Mouse (Mus musculus) heart, embryonic 15.5 days (tissue): ENCODE data around the gene Slc9a2. TPM values are rescaled to one million over a fixed set of nuclear protein-coding genes. Genes with fewer than 3 reads are reported as not detected.

Source experiments
- ATAC-seq: fragments of 200-750 bp; cut with Nextera tagmentation; replicated peaks from 2 replicates; pipeline ENCODE4 v1.8.0; 2017; ENCODE audit warnings: low read depth, moderate TSS enrichment; ENCODE audit not compliant: insufficient number of reproducible peaks, insufficient read depth, low FRiP score
- H3K27ac ChIP-seq: fragments of 300-500 bp; sonication (generic); 2 replicates; pipeline ENCODE4 v1.5.1; 2015; ENCODE audit warnings: mild to moderate bottlenecking, inconsistent platforms
- H3K27me3 ChIP-seq: fragments of 300-500 bp; sonication (generic); 2 replicates; pipeline ENCODE4 v1.6.1; 2015; ENCODE audit warnings: inconsistent platforms
- H3K36me3 ChIP-seq: fragments of 300-500 bp; sonication (generic); 2 replicates; pipeline ENCODE4 v1.6.1; 2015; ENCODE audit warnings: mild to moderate bottlenecking, inconsistent platforms
- H3K4me1 ChIP-seq: fragments of 300-500 bp; sonication (generic); replicated peaks from 2 replicates; pipeline ENCODE4 v1.6.1; 2015; ENCODE audit warnings: inconsistent platforms
- H3K4me2 ChIP-seq: fragments of 300-500 bp; sonication (generic); 2 replicates; pipeline ENCODE4 v1.6.1; 2015; ENCODE audit warnings: inconsistent platforms, mild to moderate bottlenecking, moderate library complexity
- H3K4me3 ChIP-seq: fragments of 300-500 bp; sonication (generic); 2 replicates; pipeline ENCODE4 v1.5.1; 2015; ENCODE audit warnings: mild to moderate bottlenecking, inconsistent platforms
- H3K9ac ChIP-seq: fragments of 300-500 bp; sonication (generic); 2 replicates; pipeline ENCODE4 v1.6.1; 2015; ENCODE audit warnings: mild to moderate bottlenecking, inconsistent platforms
- H3K9me3 ChIP-seq: fragments of 300-500 bp; sonication (generic); replicated peaks from 2 replicates; pipeline ENCODE4 v1.6.1; 2016; ENCODE audit warnings: inconsistent platforms
- WGBS: fragments of 180-500 bp; shearing (Covaris S2); methylation state at CpG from one replicate; pipeline ENCODE4 v1.1.7; 2015; ENCODE audit warnings: mixed read lengths; 5-methylcytosine and 5-hydroxymethylcytosine counted together
- polyA plus RNA-seq: library from polyadenylated mRNA; unstranded; fragments of >200 nt; fragmentation: Nextera tagmentation; extraction: Ambion mirVana; gene quantifications from 2 replicates; pipeline ENCODE4 v1.2.1, GENCODE M21; 2015

The Slc9a2 gene
- polyA plus RNA-seq, 1 experiment from 2014 or later: 0.37 TPM

DNA sequence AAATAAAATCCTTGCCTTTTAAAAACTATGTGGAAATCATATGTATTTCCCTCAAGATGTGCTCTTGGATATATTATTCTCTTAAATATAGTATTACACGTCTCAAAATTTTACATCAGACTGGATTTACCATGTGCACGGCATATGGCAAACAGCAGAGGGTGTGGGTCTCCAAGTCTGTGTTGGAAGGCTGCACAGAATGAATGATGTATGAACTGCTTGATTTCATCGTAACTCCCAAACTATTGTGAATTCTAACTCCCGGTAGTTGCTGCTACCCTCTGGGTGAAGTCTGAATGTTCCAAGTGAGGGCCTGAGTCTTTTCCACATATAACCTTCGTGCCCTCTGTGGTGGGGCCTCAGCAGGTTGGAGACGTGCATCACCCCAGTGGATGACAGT, 108.6 kb downstream of the Slc9a2 start:
- H3K27me3 ChIP-seq: no peaks in the 10 kb centered on the region
- H3K27ac ChIP-seq: no peak overlapping the region
- no peak overlapping the region for H3K4me2 ChIP-seq
- no peak overlapping the region for H3K9ac ChIP-seq
- no peaks in the 10 kb centered on the region for H3K9me3 ChIP-seq
- 0 out of 2 replicates have a peak, but pooled peaks cover 2% of the 10 kb centered on the region for H3K36me3 ChIP-seq
- ATAC-seq: no peak
- H3K4me1 ChIP-seq: peaks cover 7% of the 10 kb centered on the region
- no peak overlapping the region for H3K4me3 ChIP-seq
- WGBS: 85% methylated on average over 6 of the region's 6 CpGs

GRCm38 (mm10) chr1:40789666-40790233, 109.4 kb downstream of the Slc9a2 start:
- H3K27ac ChIP-seq: 0 out of 2 replicates have a peak overlapping the region, but pooled peaks have one; percentile 51
- no peak for ATAC-seq
- H3K9me3 ChIP-seq: no peaks in the 10 kb centered on the region
- WGBS: 43% methylated on average over 5 of the region's 5 CpGs
- peak overlapping the region; percentile 64 for H3K9ac ChIP-seq
- H3K36me3 ChIP-seq: no peaks in the 10 kb centered on the region
- H3K27me3 ChIP-seq: no peaks in the 10 kb centered on the region
- peak overlapping the region; percentile 75 for H3K4me3 ChIP-seq
- peaks cover 7% of the 10 kb centered on the region for H3K4me1 ChIP-seq
- H3K4me2 ChIP-seq: peak overlapping the region; percentile 78

DNA sequence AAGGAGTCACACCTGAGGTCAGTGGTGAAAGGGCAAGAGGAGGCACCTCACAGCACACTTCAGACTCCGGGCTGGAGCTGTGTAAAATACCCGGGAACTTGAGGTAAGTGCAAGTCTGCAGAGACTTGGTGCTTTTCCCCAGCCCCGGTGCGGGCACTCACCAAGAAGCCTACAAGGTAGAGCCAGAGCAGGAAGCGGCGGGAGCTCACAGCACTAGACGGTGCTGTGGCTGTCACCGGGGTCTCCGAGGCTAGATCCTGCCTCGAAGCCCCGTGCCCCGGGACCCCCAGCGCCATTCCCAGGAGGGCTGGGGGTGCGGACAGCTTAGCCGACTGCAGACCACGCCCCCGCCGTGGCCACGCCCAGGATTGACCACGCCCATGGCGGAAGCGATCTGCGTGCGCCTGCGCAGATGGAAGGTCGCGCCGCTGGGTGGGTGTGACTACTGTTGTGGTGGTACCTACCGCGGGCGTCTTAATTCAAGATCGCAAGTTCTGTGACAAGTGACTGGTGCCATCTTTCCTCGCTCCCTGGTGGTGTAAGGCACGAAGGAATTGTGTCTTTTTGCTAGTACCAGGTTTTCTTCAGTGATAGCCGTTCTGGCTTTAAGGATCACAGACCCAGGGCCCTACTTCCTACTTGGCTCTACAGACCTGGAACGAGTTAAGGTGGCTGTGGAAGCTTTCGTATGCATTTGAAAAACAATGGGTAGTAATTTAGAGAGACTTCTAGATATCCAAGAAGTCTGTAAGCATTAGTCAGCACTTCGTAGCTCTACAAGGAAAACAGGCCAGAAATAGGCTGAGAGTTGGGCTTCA, 110.2 kb downstream of the Slc9a2 start, which contains the start of gene Mfsd9:
TSS of gene Mfsd9 (minus strand) at position 364 of the 818 bp plus-strand sequence.
- peak; percentile 93 for ATAC-seq
- Histone ChIP-seq H3K9ac (peak within 1 kb of the TSS; percentile 64), H3K4me2 (peak within 1 kb of the TSS; percentile 78), H3K27me3 (no peaks in the 10 kb centered on the region), H3K4me1 (peaks cover 7% of the 10 kb centered on the region), H3K36me3 (no peaks in the 10 kb centered on the region), H3K4me3 (peak within 1 kb of the TSS; percentile 75), H3K9me3 (no peaks in the 10 kb centered on the region), H3K27ac (peak within 1 kb of the TSS; percentile 51)
- 4% methylated on average over 38 of the region's 38 CpGs for WGBS

DNA sequence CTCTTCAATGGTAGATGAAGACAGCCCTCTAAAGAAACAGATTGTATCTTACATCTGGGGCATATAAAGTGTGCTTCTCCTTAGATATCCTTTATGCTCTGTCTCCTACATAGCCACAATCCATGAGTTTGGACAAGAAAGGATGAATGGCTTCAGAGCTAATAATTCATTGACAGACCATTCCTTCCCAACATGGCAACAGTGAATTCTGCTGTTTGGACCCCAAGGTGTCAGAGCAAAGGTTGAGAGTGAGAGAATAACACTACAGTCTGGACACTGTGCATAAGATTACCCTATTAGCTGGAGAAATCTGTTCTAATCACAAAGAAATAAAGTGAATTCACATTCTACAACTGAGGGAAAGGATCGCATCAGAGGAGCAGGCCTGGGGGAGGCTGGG, 115.1 kb downstream of the Slc9a2 start:
- WGBS: 92% methylated on average over 1 of the region's 1 CpGs
- no peaks in the 10 kb centered on the region for H3K27me3 ChIP-seq
- no peak overlapping the region for H3K9ac ChIP-seq
- no peaks in the 10 kb centered on the region; the same call in 1 of the 2 replicates for H3K4me1 ChIP-seq
- H3K4me3 ChIP-seq: no peak overlapping the region
- no peaks in the 10 kb centered on the region for H3K9me3 ChIP-seq
- no peak overlapping the region for H3K27ac ChIP-seq
- ATAC-seq: no peak
- H3K4me2 ChIP-seq: no peak overlapping the region
- no peaks in the 10 kb centered on the region for H3K36me3 ChIP-seq

DNA sequence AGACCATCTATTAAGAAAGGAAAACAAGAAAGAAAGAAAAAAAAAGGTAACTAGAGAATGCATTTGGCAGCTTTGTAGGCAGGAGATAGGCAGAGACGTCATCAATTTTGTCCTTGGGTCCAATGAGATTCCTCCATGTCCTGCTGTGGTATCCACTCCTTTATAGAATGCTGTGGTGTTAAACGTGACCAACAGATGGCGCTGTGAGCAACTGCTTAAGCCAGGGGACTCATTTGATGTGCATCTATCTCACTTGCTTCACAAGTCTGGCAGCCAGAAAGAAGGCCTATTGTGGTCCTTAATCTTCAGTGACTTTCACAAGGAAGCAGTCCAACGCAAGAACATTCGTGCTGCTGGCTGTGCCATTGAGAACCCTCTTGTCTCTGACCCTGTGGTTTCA, 117.0 kb downstream of the Slc9a2 start:
- Histone ChIP-seq H3K9ac (no peak overlapping the region), H3K4me1 (no peaks in the 10 kb centered on the region), H3K27me3 (no peaks in the 10 kb centered on the region), H3K27ac (no peak overlapping the region), H3K4me2 (no peak overlapping the region), H3K36me3 (no peaks in the 10 kb centered on the region), H3K4me3 (no peak overlapping the region), H3K9me3 (no peaks in the 10 kb centered on the region)
- no peak for ATAC-seq
- 16% methylated on average over 5 of the region's 5 CpGs for WGBS

- Histone ChIP-seq H3K27me3 (no peaks in the 10 kb centered on the region), H3K4me1 (peaks cover 10% of the 10 kb centered on the region; the same call in 1 of the 2 replicates), H3K4me3 (no peak overlapping the region), H3K4me2 (no peak overlapping the region), H3K9me3 (no peaks in the 10 kb centered on the region), H3K27ac (no peak overlapping the region), H3K9ac (no peak overlapping the region), H3K36me3 (no peaks in the 10 kb centered on the region)
- WGBS: 87% methylated on average over 8 of the region's 8 CpGs
- ATAC-seq: no peak
Observed at GRCm38 (mm10) chr1:40799121-40799520, 118.7 kb downstream of the Slc9a2 start.

DNA sequence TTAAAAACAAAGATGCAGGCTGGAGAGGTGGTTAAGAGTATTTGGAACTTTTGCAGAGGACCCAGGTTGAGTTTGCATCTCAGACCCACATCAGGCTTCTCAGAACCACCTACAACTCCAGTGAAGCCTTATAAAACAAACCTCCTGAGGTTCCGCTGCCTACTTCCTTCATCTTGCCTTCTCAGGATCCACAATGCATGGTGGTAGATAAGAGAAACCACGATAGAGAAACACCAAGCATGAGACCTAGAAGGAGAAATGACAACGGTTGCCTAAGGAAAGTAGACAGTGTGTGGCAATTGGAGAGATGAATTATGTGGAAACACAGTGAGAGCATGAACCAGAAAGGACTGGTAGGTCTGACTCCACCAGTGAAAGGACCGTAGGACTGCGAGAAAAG, 120.5 kb downstream of the Slc9a2 start:
- no peak for ATAC-seq
- H3K27ac ChIP-seq: no peak overlapping the region
- 80% methylated on average over 5 of the region's 5 CpGs for WGBS

GRCm38 (mm10) chr1:40802759-40803158, 122.4 kb downstream of the Slc9a2 start:
- H3K4me1 ChIP-seq: peaks cover 16% of the 10 kb centered on the region; the same call in 1 of the 2 replicates
- H3K9me3 ChIP-seq: no peaks in the 10 kb centered on the region
- no peak overlapping the region for H3K4me2 ChIP-seq
- WGBS: 22% methylated on average over 3 of the region's 3 CpGs
- H3K9ac ChIP-seq: no peak overlapping the region
- no peaks in the 10 kb centered on the region for H3K27me3 ChIP-seq
- no peaks in the 10 kb centered on the region for H3K36me3 ChIP-seq
- no peak overlapping the region for H3K4me3 ChIP-seq
- no peak overlapping the region for H3K27ac ChIP-seq
- ATAC-seq: no peak

More for the DNA sequence above, 120.5 kb downstream of the Slc9a2 start:
- no peaks in the 10 kb centered on the region for H3K9me3 ChIP-seq
- no peak overlapping the region for H3K4me2 ChIP-seq
- no peaks in the 10 kb centered on the region for H3K36me3 ChIP-seq
- no peak overlapping the region for H3K4me3 ChIP-seq
- H3K4me1 ChIP-seq: peaks cover 16% of the 10 kb centered on the region; the same call in 1 of the 2 replicates
- H3K27me3 ChIP-seq: no peaks in the 10 kb centered on the region
- H3K9ac ChIP-seq: no peak overlapping the region

DNA sequence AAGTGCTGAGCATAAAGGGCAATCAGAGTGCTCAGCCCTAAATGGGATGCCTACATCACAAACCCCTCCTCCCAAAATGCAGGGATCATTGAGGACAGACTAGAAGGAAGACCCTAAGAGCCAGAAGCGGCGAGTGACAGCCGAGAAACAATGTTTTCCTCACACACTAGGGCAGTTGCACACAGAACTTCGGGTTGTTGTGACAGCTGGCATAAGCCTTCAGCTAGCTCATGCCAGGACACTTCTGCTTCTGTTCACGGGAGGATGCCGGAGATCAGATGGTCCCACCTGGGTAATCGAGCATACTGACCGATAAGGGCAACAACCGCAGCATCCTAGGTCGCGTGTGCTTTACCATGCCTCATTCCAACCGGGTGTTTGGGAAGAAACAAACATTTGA, 123.7 kb downstream of the Slc9a2 start:
- Histone ChIP-seq H3K9me3 (no peaks in the 10 kb centered on the region), H3K4me3 (no peak overlapping the region), H3K4me2 (no peak overlapping the region), H3K27me3 (no peaks in the 10 kb centered on the region), H3K27ac (0 out of 2 replicates have a peak overlapping the region, but pooled peaks have one; percentile 93), H3K36me3 (no peaks in the 10 kb centered on the region), H3K4me1 (peaks cover 16% of the 10 kb centered on the region; the same call in 1 of the 2 replicates), H3K9ac (no peak overlapping the region)
- no peak for ATAC-seq
- WGBS: 81% methylated on average over 12 of the region's 12 CpGs

DNA sequence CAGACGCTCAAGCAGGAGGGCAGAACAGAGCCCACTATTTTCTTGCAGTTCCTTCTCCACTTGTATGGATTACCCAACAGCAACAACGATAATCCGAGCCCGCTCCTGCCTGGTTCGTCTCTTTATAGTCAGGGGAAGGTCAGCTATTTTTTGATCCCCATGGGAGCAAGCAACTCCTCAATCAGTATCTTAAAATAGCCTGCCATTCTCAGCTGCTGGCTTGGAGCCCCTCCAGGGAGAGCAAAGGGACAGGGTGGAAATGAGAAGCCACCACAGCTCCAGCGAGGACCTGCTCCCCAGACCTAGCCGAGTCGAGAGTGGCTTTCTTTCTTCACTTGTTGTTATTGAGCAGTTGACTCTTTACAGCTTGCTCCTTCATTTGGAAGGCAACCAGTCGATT, 125.0 kb downstream of the Slc9a2 start, which contains the start of gene Tmem182:
TSS of gene Tmem182 (plus strand) at position 251 of the 400 bp plus-strand sequence.
- H3K4me1 ChIP-seq: peaks cover 16% of the 10 kb centered on the region; the same call in 1 of the 2 replicates
- WGBS: 32% methylated on average over 9 of the region's 9 CpGs
- peak within 1 kb of the TSS; percentile 27 for H3K9ac ChIP-seq
- H3K4me2 ChIP-seq: peak within 1 kb of the TSS; percentile 44
- H3K4me3 ChIP-seq: peak within 1 kb of the TSS; percentile 40
- H3K27me3 ChIP-seq: no peaks in the 10 kb centered on the region
- ATAC-seq: peak; percentile 83
- no peaks in the 10 kb centered on the region for H3K36me3 ChIP-seq
- no peaks in the 10 kb centered on the region for H3K9me3 ChIP-seq
- H3K27ac ChIP-seq: peak within 1 kb of the TSS; percentile 93

- no peak for ATAC-seq
Observed at GRCm38 (mm10) chr1:40805891-40806290, 125.5 kb downstream of the Slc9a2 start.

More at GRCm38 (mm10) chr1:40805891-40806290, 125.5 kb downstream of the Slc9a2 start:
- Histone ChIP-seq H3K4me2 (peak overlapping the region; percentile 44), H3K9me3 (no peaks in the 10 kb centered on the region), H3K4me3 (peak overlapping the region; percentile 40), H3K9ac (peak overlapping the region; percentile 27), H3K27me3 (no peaks in the 10 kb centered on the region), H3K27ac (peak overlapping the region; percentile 93), H3K4me1 (peaks cover 16% of the 10 kb centered on the region; the same call in 1 of the 2 replicates), H3K36me3 (no peaks in the 10 kb centered on the region)
- WGBS: 71% methylated on average over 11 of the region's 11 CpGs
